Mouse (Mus musculus): Measurements from ENCODE around the gene 1110008P14Rik.

1110008P14Rik gene

DNA sequence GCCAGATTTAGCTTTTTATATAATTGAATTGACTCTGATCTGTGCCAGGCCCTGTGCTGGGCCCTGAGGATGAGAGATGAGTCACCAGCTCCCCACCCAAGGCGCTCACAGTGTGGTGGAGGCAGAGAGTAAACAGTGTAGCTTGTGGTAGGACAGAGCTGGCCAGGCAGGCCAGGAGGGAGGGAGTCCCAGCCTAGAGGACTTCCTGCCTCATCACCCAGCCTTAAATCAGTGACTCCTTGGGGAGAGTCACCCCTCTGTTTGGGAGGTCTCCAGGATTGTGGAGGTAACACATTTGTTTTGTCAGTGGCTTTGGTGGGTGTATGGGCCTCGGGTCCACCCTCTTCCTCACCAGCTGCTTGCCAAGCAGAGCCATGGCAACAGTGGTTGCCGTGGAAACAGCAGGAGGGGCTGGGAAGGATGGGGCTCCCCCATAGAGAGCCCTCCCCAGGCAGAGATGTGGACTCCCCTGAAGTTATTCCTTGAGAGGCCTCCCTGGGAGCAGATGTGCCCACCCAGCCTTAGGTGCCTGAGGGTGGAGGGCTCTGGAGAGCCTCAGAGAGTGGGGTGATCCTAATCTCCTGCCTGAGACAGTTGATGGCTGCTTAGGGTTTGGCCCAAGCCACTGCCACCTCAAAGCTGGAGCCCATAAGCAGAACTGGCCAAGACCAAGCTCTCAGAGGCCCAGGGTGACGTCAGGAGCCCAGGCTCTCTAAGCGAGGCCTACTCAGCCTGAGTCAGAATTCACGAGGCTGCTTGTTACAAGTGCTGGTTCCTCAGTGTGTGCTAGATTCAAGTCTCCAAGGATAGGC lies 39.0 kb downstream of the 1110008P14Rik start:
- no peak for DNase-seq (ENCODE audit: low spot score in 2 of 2)

- DNase-seq (ENCODE audit: low spot score in 2 of 2): no peak
Observed at GRCm38 (mm10) chr2:32342039-32342438, 39.7 kb downstream of the 1110008P14Rik start.

- no peak for DNase-seq (ENCODE audit: low spot score in 2 of 2)
Observed at GRCm38 (mm10) chr2:32341634-32341939, 40.2 kb downstream of the 1110008P14Rik start.

DNA sequence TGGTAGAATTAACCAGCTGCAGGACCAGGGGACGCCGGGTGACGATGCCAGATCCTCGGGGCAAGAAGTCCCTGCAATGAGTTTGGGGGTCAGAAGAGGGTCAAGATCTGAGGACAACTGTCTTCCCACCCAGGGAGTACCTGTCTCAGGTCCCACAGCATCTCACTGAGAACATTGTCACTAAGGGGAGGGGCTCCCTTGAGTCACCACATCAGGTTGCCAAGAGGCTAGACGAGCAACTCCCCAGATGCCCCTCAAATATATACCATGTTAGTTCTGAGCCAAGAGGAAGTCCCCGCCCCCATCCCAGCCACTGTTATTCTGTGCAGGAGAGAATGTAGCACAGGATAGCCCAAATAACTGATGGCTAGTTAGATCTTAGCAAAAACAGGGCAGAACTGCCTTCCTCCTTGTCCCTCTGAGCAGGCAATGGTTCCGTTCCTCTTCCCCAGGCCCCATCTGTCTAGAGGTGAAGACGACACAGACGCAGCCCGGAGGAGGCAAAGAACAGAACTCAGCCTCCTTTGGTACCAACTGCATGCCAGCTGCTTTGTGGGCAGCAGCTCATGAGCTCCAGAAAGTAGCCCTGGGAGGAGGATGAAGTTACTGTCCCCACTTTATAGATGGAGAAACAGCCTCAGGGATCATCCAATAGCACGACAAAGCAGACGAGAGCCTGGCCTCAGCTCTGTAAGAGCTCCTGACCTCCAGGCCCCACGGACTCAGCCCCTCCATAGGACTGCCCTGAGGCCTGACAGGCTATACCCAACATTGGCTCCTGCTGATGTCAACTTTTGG lies 40.7 kb downstream of the 1110008P14Rik start:
- no peak for DNase-seq (ENCODE audit: low spot score in 2 of 2)

DNA sequence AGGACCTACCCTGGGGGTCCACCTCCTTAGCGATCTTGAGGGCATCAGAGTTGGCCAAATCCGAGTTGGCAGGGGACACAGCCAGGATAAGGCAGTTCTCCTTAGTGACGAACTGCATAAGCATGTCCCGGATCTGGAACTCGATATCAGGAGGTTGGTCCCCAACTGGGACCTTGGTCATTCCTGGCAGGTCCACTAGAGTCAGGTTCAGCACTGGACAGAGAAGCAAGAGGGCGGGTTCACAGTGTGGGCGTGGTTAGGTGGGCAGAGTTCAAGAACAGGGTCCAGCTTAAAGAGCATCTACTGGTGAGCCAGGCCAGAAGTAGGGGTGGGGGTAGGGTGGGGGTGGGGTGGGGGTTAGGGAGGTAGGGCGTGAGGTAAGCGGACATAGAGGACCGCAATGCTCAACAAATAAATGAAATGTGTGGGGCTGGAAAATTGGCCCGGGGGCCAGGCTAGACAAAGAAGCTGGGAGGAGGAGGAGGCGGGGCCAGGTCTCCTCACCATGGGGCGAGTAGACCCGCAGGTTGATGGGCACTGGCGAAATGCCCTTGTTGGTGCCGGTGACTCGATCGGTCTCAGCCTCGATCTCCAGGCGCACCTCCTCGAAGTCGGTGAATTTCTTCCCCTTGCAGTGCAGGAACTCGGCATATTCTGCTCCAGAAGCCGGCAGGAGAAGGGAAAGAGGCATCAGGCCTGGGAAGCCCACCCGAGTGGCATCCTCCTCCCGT lies 41.7 kb downstream of the 1110008P14Rik start:
- no peak for DNase-seq (ENCODE audit: low spot score in 2 of 2)

GRCm38 (mm10) chr2:32335888-32336287 lies 45.9 kb downstream of the 1110008P14Rik start:
- DNase-seq (ENCODE audit: low spot score in 2 of 2): no peak

DNA sequence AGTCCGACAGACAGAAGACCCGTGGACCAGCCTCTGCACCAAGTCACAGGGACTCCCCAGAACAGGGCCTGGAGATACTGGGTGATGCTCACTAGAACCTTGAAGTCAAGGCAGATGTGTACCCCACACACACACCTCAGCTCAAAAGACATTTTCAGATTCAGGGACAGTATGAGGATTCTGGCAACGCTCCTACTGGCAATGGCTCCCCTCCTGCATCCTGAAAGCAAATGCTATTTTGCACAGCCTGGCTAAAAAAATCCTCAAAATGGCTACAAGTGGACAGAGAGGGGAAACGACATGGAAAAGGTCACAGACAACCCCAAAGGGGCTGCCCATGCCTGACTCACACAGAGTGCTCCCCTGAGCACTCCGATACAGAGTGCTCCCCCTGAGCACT lies 49.6 kb downstream of the 1110008P14Rik start:
- no peak for DNase-seq (ENCODE audit: low spot score in 2 of 2)

GRCm38 (mm10) chr2:32329531-32329930 lies 52.2 kb downstream of the 1110008P14Rik start:
- DNase-seq (ENCODE audit: low spot score in 2 of 2): no peak

DNA sequence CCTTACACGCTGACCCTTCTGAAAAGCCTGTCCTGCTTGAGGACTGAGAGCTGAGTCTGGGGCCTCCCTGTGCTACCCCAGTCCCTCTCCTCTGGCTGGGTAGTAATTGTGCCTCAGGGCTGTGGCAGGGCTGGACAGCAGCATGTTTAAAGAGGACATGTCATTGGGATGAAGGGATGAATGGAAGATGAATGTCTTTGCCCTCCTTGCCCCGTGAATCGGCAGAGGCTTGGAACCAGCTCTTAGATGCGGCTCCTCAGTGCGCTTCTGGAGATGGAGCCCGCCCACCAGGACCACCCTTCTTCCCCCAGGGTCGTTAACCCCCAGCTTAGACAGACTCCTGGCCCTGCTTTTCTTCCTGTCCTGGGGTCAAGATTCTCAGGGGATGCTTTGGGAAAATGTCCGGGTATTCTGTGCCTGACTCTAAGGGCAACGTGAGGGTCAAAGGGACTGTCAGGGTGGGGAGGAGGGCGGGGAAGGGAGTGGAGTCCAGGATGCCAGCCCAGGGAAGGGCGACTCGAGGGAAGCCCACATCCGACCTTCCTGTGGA lies 52.8 kb downstream of the 1110008P14Rik start:
- no peak for DNase-seq (ENCODE audit: low spot score in 2 of 2)

DNA sequence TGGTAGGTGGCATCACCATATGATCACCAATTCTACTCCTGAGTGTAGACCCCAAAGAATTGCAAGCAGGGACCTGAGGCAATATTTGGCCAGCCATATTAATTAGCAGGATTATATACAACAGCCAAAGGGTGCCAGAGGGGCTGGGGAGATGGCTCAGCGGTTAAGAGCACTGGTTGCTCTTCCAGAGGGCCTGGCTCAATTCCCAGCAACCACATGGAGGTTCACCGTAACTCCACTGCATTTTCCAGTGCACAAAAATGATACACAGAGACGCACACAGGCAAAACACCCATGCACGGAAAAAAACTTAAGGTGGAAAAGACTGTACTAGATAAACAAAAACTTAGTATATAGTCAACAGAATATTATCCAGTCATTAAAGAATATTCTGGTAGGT lies 54.5 kb downstream of the 1110008P14Rik start:
- DNase-seq (ENCODE audit: low spot score in 2 of 2): no peak

All from natural killer cell, adult 2 months (primary cell).